Comparison of ENCODE assay signal across 28 mouse cellular contexts in the genomic region with DNA sequence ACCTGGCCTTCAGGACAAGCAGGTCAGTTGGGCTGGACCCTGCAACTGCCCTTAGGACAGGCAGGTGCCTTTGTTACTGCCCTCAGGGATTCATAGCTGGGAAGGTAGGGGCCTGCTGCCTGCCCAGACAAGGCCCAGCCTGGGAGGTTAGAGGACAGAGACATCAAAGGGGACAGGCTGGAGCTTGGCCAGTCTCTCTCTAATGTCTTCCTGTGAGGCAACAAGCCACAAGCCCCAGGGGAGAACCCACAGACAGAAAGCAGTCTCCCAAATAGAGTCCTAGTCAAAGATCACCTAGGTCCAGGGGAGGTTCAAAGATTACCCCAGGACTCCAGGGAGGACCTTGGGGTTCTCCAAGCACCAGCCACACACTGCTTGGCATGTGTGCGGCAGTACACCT. TPM values are rescaled to one million over a fixed set of nuclear protein-coding genes. Genes with fewer than 3 reads are reported as not detected.
DNase-seq lines count a peak whose midpoint lies in the region; ATAC-seq and TF ChIP-seq lines count a peak whose summit lies in the region.
"Had no signal": no experiment of that assay in that cellular context is flagged by ENCODE, and none has a peak within 500 bp of the region (broad histone marks: within the 10 kb centered on the region; RNA-seq: fewer than 3 reads in every experiment).

No protein-coding gene starts in this region.

- no peak for TF ChIP-seq CTCF in C2C12 (IDR thresholded peaks at IDR 0.05; ENCODE audit: control insufficient read depth, insufficient read depth, insufficient read length)
- TF ChIP-seq CTCF in cerebellum, adult 2 months (IDR thresholded peaks at IDR 0.05; ENCODE audit: borderline replicate concordance, insufficient read depth, low read depth, low read length) = no peak

- peak; percentile 18 for ATAC-seq in common myeloid progenitor, adult 5-6 weeks (replicated peaks; ENCODE audit: low read depth, poor library complexity, severe bottlenecking)
- ATAC-seq: forebrain, embryonic 15.5 days; hindbrain, embryonic 16.5 days; liver, embryonic 12.5 days; liver, postnatal 0 days; lung, postnatal 0 days had no signal

- H3K79me3 ChIP-seq in C2C12 (ENCODE audit: low read depth) = no peaks in the 10 kb centered on the region

- no peak overlapping the region for H3K27ac ChIP-seq in cerebellum, adult 2 months (ENCODE audit: insufficient read depth, low read length)
- H3K27ac ChIP-seq: embryonic facial prominence, embryonic 13.5 days; forebrain, embryonic 10.5 days; forebrain, embryonic 15.5 days; gastrocnemius, adult 2 months; kidney, postnatal 0 days; liver, embryonic 12.5 days; midbrain, embryonic 12.5 days had no signal

- no peaks in the 10 kb centered on the region for H3K79me2 ChIP-seq in C2C12 (ENCODE audit: control insufficient read depth, insufficient read depth)

- TF ChIP-seq POLR2A in cerebellum, adult 2 months (IDR thresholded peaks at IDR 0.05; ENCODE audit: borderline replicate concordance, insufficient read depth, low read length) = no peak

- no peak overlapping the region for H3K4me3 ChIP-seq in C2C12 (ENCODE audit: insufficient read depth, poor library complexity, severe bottlenecking)
- no peak overlapping the region for H3K4me3 ChIP-seq in cerebellum, adult 2 months (replicated peaks; ENCODE audit: insufficient read depth, low read depth, low read length)
- H3K4me3 ChIP-seq: embryonic facial prominence, embryonic 13.5 days; forebrain, embryonic 10.5 days; forebrain, embryonic 15.5 days; gastrocnemius, adult 2 months; liver, embryonic 12.5 days; midbrain, embryonic 12.5 days had no signal

- H3ac ChIP-seq in C2C12 (ENCODE audit: control insufficient read depth, insufficient read length, low read depth) = no peak overlapping the region

- no peaks in the 10 kb centered on the region for H3K36me3 ChIP-seq in C2C12 (ENCODE audit: control insufficient read depth, insufficient read depth)
- H3K36me3 ChIP-seq: embryonic facial prominence, embryonic 13.5 days; forebrain, embryonic 10.5 days; forebrain, embryonic 15.5 days; liver, embryonic 12.5 days; midbrain, embryonic 12.5 days had no signal

- H3K27me3 ChIP-seq in C2C12 (ENCODE audit: control insufficient read depth, insufficient read depth, insufficient read length) = no peaks in the 10 kb centered on the region
- H3K27me3 ChIP-seq in cerebellum, adult 2 months (ENCODE audit: control insufficient read depth, insufficient read depth, low read length) = no peaks in the 10 kb centered on the region
- H3K27me3 ChIP-seq: embryonic facial prominence, embryonic 13.5 days; forebrain, embryonic 15.5 days; liver, embryonic 12.5 days; midbrain, embryonic 12.5 days had no signal

- no peaks in the 10 kb centered on the region for H3K4me1 ChIP-seq in cerebellum, adult 2 months (ENCODE audit: control insufficient read depth, insufficient read depth, low read length)
- H3K4me1 ChIP-seq: embryonic facial prominence, embryonic 13.5 days; forebrain, embryonic 10.5 days; forebrain, embryonic 15.5 days; liver, embryonic 12.5 days; midbrain, embryonic 12.5 days had no signal

- 100% methylated on average over 1 of the region's 1 CpGs for WGBS in cerebellum, adult 2 months

- DNase-seq in adrenal gland, postnatal 25 days = peak; percentile 27
- DNase-seq in adrenal gland, adult 18-20 months (ENCODE audit: low spot score in 2 of 2) = no peak
- peak; percentile 49 for DNase-seq in 3134 (ENCODE audit: extremely low read depth, insufficient read length, low spot score)
- no peak for DNase-seq in cerebellum, adult 2 months
- no peak for DNase-seq in kidney, adult 18-20 months
- DNase-seq in heart, postnatal 4 days = no peak
- DNase-seq: cerebellum, adult 11 months; cerebellum, adult 9-11 months; gastrocnemius, adult 2 months; heart, postnatal 14 days; kidney, adult 8-10 months; kidney, postnatal 4 days; layer of hippocampus, postnatal 36 days; left cerebral cortex, postnatal 4 days; liver, postnatal 0 days; right cerebral cortex, adult 18-20 months; right cerebral cortex, postnatal 4 days; thymus, postnatal 4 days had no signal

TF ChIP-seq in C2C12, 6 proteins besides CTCF, POLR2A, EP300 and RAD21:
- TF ChIP-seq USF1 (IDR thresholded peaks at IDR 0.05; ENCODE audit: low read depth) (no peak), MAX (IDR thresholded peaks at IDR 0.05) (no peak), FOSL1 (IDR thresholded peaks at IDR 0.05; ENCODE audit: insufficient read depth, low read length, poor library complexity, severe bottlenecking) (no peak), MYOG (IDR thresholded peaks at IDR 0.05; ENCODE audit: control insufficient read depth, extremely low read depth, insufficient read length) (no peak), CEBPB (IDR thresholded peaks at IDR 0.05; ENCODE audit: low read depth) (peak; percentile 83), MYOD1 (IDR thresholded peaks at IDR 0.05; ENCODE audit: control insufficient read depth, insufficient read length, low read depth) (no peak)

RNA-seq across cellular contexts. Expression of gene Gpc1, which starts 29.1 kb away (rescaled TPM):
- 66.0 and 69.4 TPM in 2 replicates for total RNA-seq in adrenal gland, postnatal 25 days (2021)
- total RNA-seq in adrenal gland, adult 18-20 months (2021) = 10 to 100 TPM; 43.3 to 65.4 TPM
- 380 TPM for polyA plus RNA-seq in C2C12 (2012; fragmentation: generic; extraction: Trizol)
- total RNA-seq in common myeloid progenitor, adult 5-6 weeks (2017) = 11.5 and 11.8 TPM in 2 replicates
- polyA plus RNA-seq in cerebellum, adult 2 months (2012; rRNA removed) = 59.2 and 62.5 TPM in 2 replicates
- total RNA-seq in heart, postnatal 4 days (2021) = 100 to 1,000 TPM; 133 to 148 TPM

Comparison
In these comparisons a context has a peak if more than half of its experiments do, and no peak if none do; other contexts are left out.
1. DNase-seq: peak in adrenal gland, postnatal 25 days (single experiment) and 3134 (single experiment); none in adrenal gland, adult 18-20 months (0 of 2), cerebellum, adult 2 months (0 of 2), kidney, adult 18-20 months (single experiment) and heart, postnatal 4 days (single experiment).